Comparison of ENCODE assay signal across 15 mouse cellular contexts in the genomic region with DNA sequence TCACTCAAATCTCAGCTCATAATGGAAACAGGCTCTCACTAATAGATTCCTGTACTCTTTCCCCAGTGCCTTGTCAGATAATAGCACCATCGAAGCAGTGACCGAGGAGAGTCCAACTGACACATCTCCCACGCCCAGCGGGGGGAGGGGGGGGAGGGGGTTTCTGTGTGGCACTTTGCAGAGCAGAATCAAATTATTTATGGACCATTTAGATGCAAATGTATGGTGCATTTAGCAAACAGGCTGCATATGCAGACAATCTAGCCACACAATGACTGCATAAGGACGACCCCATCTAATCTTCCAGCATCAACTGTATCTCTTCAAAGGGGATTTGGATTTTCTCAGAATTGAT. TPM values are rescaled to one million over a fixed set of nuclear protein-coding genes. Genes with fewer than 3 reads are reported as not detected.
DNase-seq lines count a peak whose midpoint lies in the region; ATAC-seq and TF ChIP-seq lines count a peak whose summit lies in the region.
"Had no signal": no experiment of that assay in that cellular context is flagged by ENCODE, and none has a peak within 500 bp of the region (broad histone marks: within the 10 kb centered on the region; RNA-seq: fewer than 3 reads in every experiment).

No protein-coding gene starts in this region.

- H3K27ac ChIP-seq in embryonic facial prominence, embryonic 14.5 days (replicated peaks; ENCODE audit: low read depth, low read length), result no peak overlapping the region
- peak overlapping the region; percentile 52 for H3K27ac ChIP-seq in hindbrain, embryonic 15.5 days (replicated peaks)
- H3K27ac ChIP-seq in neural tube, embryonic 12.5 days, result peak overlapping the region; percentile 69
- H3K27ac ChIP-seq in stomach, postnatal 0 days (replicated peaks), result no peak overlapping the region
- H3K27ac ChIP-seq: layer of hippocampus, adult 2 months; limb, embryonic 15.5 days had no signal

- ATAC-seq in embryonic facial prominence, embryonic 14.5 days (ENCODE audit: low read depth), result no peak; the same call in 1 of the 2 replicates
- peak; percentile 71 for ATAC-seq in hindbrain, embryonic 15.5 days (ENCODE audit: low FRiP score, low read depth)
- ATAC-seq in neural tube, embryonic 12.5 days (ENCODE audit: low FRiP score, low read depth), result peak; percentile 83
- ATAC-seq in stomach, postnatal 0 days (ENCODE audit: low FRiP score, low TSS enrichment), result no peak
- ATAC-seq: lung, postnatal 0 days had no signal

- H3K4me3 ChIP-seq in embryonic facial prominence, embryonic 14.5 days (ENCODE audit: low read depth, low read length), result no peak overlapping the region
- H3K4me3 ChIP-seq in hindbrain, embryonic 15.5 days, result no peak overlapping the region
- no peak overlapping the region for H3K4me3 ChIP-seq in neural tube, embryonic 12.5 days
- no peak overlapping the region for H3K4me3 ChIP-seq in stomach, postnatal 0 days (ENCODE audit: low read depth, low read length)
- H3K4me3 ChIP-seq: layer of hippocampus, adult 2 months; limb, embryonic 15.5 days had no signal

- H3K27me3 ChIP-seq in embryonic facial prominence, embryonic 14.5 days (replicated peaks; ENCODE audit: control insufficient read depth, insufficient read depth, low read length), result no peaks in the 10 kb centered on the region
- H3K27me3 ChIP-seq in hindbrain, embryonic 15.5 days, result no peaks in the 10 kb centered on the region
- no peaks in the 10 kb centered on the region for H3K27me3 ChIP-seq in neural tube, embryonic 12.5 days (replicated peaks)
- no peaks in the 10 kb centered on the region for H3K27me3 ChIP-seq in stomach, postnatal 0 days (ENCODE audit: control insufficient read depth, insufficient read depth, low read length)
- H3K27me3 ChIP-seq: limb, embryonic 15.5 days had no signal

- DNase-seq in embryo, embryonic 10.5 days (ENCODE audit: low spot score), result peak; percentile 81
- DNase-seq in embryo, embryonic 10 days (ENCODE audit: low spot score), result no peak
- peak; percentile 23 for DNase-seq in embryonic facial prominence, embryonic 14.5 days (ENCODE audit: low spot score)
- DNase-seq in stomach, postnatal 0 days (ENCODE audit: low spot score), result no peak
- no peak for DNase-seq in ovary, adult 18-20 months (ENCODE audit: low spot score)
- no peak for DNase-seq in ovary, postnatal 14 days (ENCODE audit: low spot score)
- DNase-seq: adrenal gland, postnatal 25 days; cerebellum, adult 8-10 months; heart, adult 11 months; thymus, postnatal 4 days had no signal

- no peak for TF ChIP-seq EP300 in stomach, postnatal 0 days (optimal IDR thresholded peaks at IDR 0.05)

- no peak for TF ChIP-seq CTCF in stomach, postnatal 0 days (IDR thresholded peaks at IDR 0.05; ENCODE audit: low read depth)

- WGBS in embryonic facial prominence, embryonic 14.5 days, result 16% methylated on average over 5 of the region's 5 CpGs
- WGBS in hindbrain, embryonic 15.5 days, result 14% methylated on average over 5 of the region's 5 CpGs
- 7% methylated on average over 5 of the region's 5 CpGs for WGBS in neural tube, embryonic 12.5 days
- 38% methylated on average over 5 of the region's 5 CpGs for WGBS in stomach, postnatal 0 days

- H3K9me3 ChIP-seq in embryonic facial prominence, embryonic 14.5 days (ENCODE audit: control insufficient read depth, low read length), result no peaks in the 10 kb centered on the region
- H3K9me3 ChIP-seq in hindbrain, embryonic 15.5 days, result no peaks in the 10 kb centered on the region
- H3K9me3 ChIP-seq in neural tube, embryonic 12.5 days, result no peaks in the 10 kb centered on the region
- no peaks in the 10 kb centered on the region for H3K9me3 ChIP-seq in stomach, postnatal 0 days (ENCODE audit: control insufficient read depth, low read length)
- H3K9me3 ChIP-seq: limb, embryonic 15.5 days had no signal

- no peak overlapping the region for H3K4me2 ChIP-seq in embryonic facial prominence, embryonic 14.5 days (ENCODE audit: low read depth, low read length)
- H3K4me2 ChIP-seq in hindbrain, embryonic 15.5 days, result peak overlapping the region; percentile 15; the same call in 1 of the 2 replicates
- H3K4me2 ChIP-seq in neural tube, embryonic 12.5 days (replicated peaks), result peak overlapping the region; percentile 36
- no peak overlapping the region for H3K4me2 ChIP-seq in stomach, postnatal 0 days (replicated peaks; ENCODE audit: low read depth)
- H3K4me2 ChIP-seq: limb, embryonic 15.5 days had no signal

- no peaks in the 10 kb centered on the region for H3K36me3 ChIP-seq in embryonic facial prominence, embryonic 14.5 days (ENCODE audit: control insufficient read depth, insufficient read depth, low read length)
- H3K36me3 ChIP-seq in hindbrain, embryonic 15.5 days, result no peaks in the 10 kb centered on the region
- H3K36me3 ChIP-seq in neural tube, embryonic 12.5 days, result no peaks in the 10 kb centered on the region
- H3K36me3 ChIP-seq in stomach, postnatal 0 days (ENCODE audit: control insufficient read depth, insufficient read depth, low read length), result no peaks in the 10 kb centered on the region
- H3K36me3 ChIP-seq: limb, embryonic 15.5 days had no signal

- peaks cover 9% of the 10 kb centered on the region; the same call in 1 of the 2 replicates for H3K4me1 ChIP-seq in embryonic facial prominence, embryonic 14.5 days (ENCODE audit: control insufficient read depth, insufficient read depth, low read length)
- peaks cover 18% of the 10 kb centered on the region for H3K4me1 ChIP-seq in hindbrain, embryonic 15.5 days (replicated peaks)
- peaks cover 38% of the 10 kb centered on the region for H3K4me1 ChIP-seq in neural tube, embryonic 12.5 days
- no peaks in the 10 kb centered on the region for H3K4me1 ChIP-seq in stomach, postnatal 0 days (replicated peaks; ENCODE audit: control insufficient read depth, insufficient read depth)

- H3K9ac ChIP-seq in embryonic facial prominence, embryonic 14.5 days (ENCODE audit: low read depth, low read length), result no peak overlapping the region
- no peak overlapping the region for H3K9ac ChIP-seq in hindbrain, embryonic 15.5 days
- H3K9ac ChIP-seq in neural tube, embryonic 12.5 days, result no peak overlapping the region
- no peak overlapping the region for H3K9ac ChIP-seq in stomach, postnatal 0 days (ENCODE audit: low read length)
- H3K9ac ChIP-seq: limb, embryonic 15.5 days had no signal

RNA-seq across cellular contexts. Expression of gene Spert, which starts 51.9 kb away (rescaled TPM):
- polyA plus RNA-seq in embryonic facial prominence, embryonic 14.5 days (2014; fragmentation: Nextera tagmentation; extraction: Ambion mirVana), result not detected in 2 replicates
- polyA plus RNA-seq in hindbrain, embryonic 15.5 days (2015; fragmentation: Nextera tagmentation; extraction: Ambion mirVana), result not detected in 2 replicates
- polyA plus RNA-seq in neural tube, embryonic 12.5 days (2016; fragmentation: Nextera tagmentation; extraction: Ambion mirVana), result not detected in 2 replicates
- polyA plus RNA-seq in stomach, postnatal 0 days (2015; fragmentation: Nextera tagmentation; extraction: Ambion mirVana), result not detected in 2 replicates
- polyA plus RNA-seq: limb, embryonic 15.5 days; lung, postnatal 0 days had no signal

Comparison
In these comparisons a context has a peak if more than half of its experiments do, and no peak if none do; other contexts are left out.
1. DNase-seq: peak in embryo, embryonic 10.5 days (single experiment) and embryonic facial prominence, embryonic 14.5 days (single experiment); none in embryo, embryonic 10 days (single experiment), stomach, postnatal 0 days (single experiment), ovary, adult 18-20 months (single experiment) and ovary, postnatal 14 days (single experiment).
2. ATAC-seq: peak in hindbrain, embryonic 15.5 days (single experiment) and neural tube, embryonic 12.5 days (single experiment); none in embryonic facial prominence, embryonic 14.5 days (single experiment) and stomach, postnatal 0 days (single experiment).
3. H3K27ac ChIP-seq: peak in hindbrain, embryonic 15.5 days (single experiment) and neural tube, embryonic 12.5 days (single experiment); none in embryonic facial prominence, embryonic 14.5 days (single experiment) and stomach, postnatal 0 days (single experiment).
4. H3K4me2 ChIP-seq: peak in hindbrain, embryonic 15.5 days (single experiment) and neural tube, embryonic 12.5 days (single experiment); none in embryonic facial prominence, embryonic 14.5 days (single experiment) and stomach, postnatal 0 days (single experiment).